Mouse (Mus musculus) bone marrow macrophage, adult 2 months (primary cell): ENCODE data around the gene Ssbp2.

Experiments used
- CTCF ChIP-seq: IDR thresholded peaks from 2 replicates; pipeline ENCODE4 v1.5.1; 2012; ENCODE audit warnings: low read depth, mild to moderate bottlenecking, low read length, moderate library complexity
- POLR2A ChIP-seq: IDR thresholded peaks from 2 replicates; pipeline ENCODE4 v1.6.1; 2012; ENCODE audit warnings: mild to moderate bottlenecking, low read depth, low read length, borderline replicate concordance

- no peak for TF ChIP-seq POLR2A
- no peak for TF ChIP-seq CTCF
Measured at GRCm38 (mm10) chr13:91475888-91476287, 15.8 kb downstream of the Ssbp2 start.
